Mouse (Mus musculus): ENCODE measurements around the gene Cdca7. TPM values are rescaled to one million over a fixed set of nuclear protein-coding genes. Genes with fewer than 3 reads are reported as not detected.

The Cdca7 gene
- total RNA-seq, 2 experiments from 2014 or later: 0.56 to 0.78 TPM

DNA sequence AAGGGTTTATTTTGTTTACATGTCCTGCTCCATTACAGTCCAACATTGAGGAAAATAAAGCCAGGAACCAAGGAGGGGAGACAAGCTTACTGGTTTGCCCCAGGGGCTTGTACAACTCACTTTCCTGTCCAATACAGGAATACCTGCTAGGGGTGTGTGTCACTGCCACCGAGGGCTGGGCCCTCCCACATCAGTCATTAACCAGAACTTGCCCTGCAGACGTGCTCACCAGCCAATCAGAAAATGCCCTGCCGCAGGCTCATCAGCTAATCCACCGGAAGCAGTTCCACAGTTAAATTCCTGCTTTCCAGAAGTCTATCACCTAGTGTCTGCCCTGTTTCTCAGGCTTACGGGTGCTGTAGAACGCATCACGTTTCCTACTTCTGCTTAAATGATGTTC, 15.7 kb downstream of the Cdca7 start:
- DNase-seq: no peak

DNA sequence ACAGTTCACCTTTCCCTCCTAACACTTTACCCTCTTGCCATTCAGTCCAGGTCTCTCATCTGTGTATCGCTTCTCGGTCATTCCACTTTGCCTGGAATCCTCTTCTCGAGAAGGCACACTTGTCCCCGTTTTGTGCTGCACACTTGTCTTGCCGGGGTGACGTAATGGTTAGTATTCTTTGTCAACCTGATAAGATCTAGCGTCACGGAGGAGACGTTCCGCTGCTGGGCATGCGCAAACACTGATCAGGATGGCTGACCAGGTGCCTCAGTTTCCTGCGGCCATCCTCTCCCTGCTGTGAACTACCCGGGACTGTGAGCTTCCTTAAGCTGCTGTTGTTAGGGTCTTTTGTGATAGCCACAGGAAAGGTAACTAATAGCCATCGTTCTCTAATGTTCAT, 17.1 kb downstream of the Cdca7 start:
- no peak for DNase-seq

DNA sequence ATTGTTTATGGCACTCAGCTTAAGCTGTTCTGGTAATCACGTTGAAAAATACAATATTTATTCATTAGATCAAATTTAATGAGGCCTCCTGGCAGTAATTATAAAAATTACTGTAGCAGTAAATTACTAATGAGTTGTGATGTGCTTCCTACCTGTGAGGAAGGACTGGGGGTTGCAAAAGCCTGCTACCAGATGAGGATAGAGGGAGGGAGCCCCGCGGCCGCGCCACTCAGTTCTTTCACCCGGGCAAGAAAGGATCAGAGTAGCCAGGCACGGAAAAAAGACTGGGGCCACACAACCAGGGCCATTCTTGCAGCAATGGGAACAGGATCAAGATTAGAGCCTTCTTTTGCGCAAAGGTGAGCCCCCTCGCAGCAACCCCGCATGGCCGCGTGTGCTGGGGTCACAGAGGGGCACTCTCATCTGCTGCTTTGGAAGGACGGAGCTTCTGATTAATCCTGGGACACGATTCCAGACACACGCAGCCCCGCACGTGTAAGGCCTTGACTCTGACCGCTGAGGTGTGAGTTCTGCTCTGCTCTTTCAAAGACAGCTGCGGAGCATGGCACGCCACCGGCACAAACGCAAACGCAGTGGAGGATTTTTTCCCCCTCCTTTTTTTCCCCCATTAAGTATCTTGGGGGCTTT, 23.2 kb downstream of the Cdca7 start:
- DNase-seq: no peak

DNA sequence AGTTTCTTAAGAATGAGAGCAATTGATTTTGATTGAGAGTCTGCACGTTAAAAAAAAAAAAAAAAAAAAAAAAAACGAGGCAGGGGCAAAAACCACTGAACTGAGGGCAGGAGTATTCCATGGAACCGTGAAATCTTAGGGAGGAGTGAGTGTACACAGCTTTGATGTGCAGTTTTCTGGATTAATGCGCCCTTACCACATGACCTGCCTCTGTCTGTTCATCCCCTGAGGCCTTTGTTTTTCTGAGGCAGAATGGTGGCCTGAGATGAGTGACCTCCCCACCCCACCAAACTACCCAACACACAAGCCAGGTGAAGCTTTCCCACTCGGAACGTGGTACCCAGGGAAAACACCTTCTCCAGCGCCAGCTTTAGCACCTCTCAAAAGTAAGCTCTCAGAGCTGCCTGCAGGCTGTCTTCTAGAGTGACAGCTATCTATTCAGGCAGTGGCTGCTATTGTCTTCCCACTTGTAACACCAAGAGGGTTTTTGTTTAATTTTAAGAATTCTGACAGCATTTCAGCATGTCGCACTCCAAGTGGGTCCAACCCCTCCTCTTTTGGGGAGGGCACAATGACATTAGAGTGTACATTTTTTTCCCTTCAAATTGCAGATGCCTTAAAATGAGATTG, 23.9 kb downstream of the Cdca7 start:
- DNase-seq: no peak

DNA sequence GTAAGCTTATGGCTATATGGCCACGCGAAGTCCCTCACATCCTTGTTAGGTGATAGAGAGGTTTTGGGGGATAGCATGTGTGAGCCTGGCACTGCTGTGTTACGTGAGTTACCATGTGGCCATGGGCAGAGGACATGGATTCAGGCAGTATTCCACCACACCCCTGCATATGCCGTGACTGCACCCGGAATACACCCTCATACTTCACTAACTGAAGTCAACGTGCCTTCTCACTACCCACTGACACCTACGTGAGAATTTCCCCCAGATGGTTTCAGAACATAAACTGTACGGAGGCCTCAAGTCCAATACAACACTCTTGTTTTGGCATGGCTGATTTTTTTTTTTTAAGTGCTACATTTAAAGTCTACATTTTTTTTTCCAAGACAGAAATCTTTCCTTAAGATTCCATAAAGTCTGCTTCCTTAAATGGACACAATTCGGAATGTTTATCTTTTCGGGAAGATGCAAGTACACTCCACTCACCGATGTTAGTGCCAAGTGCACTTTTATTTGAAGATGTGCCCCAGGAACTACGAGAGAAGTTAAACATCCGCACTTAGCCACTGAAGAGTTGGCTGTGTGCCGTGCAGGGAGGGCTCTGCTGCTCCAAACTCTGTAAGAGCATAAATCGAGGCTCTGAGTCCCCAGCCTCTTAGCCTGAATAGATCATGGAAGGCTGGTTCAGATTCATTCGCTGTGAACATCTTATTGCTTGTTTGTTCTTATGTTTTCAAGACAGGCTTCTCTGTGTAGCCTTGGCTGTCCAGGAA, 26.3 kb downstream of the Cdca7 start:
- no peak for DNase-seq

DNA sequence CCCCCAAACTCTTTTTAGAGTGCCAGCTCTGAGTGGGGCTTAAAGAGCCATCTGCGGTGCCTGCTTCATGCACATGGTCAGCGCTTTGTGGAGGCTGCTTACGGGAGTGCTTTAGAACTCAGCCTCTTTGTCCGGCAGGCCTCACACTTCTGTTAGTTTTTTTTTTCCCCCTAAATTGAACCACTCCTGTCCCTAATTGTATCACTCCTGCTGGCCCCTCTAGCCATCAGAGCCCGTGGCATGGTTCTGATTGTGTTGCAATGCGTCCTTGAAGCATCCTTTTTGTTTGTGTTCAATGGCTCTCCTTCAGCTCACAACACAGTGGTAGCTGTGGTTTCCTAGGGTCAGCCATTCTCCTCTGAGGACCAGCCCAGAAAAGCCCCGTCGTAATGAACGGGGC, 27.7 kb downstream of the Cdca7 start:
- DNase-seq: no peak

DNA sequence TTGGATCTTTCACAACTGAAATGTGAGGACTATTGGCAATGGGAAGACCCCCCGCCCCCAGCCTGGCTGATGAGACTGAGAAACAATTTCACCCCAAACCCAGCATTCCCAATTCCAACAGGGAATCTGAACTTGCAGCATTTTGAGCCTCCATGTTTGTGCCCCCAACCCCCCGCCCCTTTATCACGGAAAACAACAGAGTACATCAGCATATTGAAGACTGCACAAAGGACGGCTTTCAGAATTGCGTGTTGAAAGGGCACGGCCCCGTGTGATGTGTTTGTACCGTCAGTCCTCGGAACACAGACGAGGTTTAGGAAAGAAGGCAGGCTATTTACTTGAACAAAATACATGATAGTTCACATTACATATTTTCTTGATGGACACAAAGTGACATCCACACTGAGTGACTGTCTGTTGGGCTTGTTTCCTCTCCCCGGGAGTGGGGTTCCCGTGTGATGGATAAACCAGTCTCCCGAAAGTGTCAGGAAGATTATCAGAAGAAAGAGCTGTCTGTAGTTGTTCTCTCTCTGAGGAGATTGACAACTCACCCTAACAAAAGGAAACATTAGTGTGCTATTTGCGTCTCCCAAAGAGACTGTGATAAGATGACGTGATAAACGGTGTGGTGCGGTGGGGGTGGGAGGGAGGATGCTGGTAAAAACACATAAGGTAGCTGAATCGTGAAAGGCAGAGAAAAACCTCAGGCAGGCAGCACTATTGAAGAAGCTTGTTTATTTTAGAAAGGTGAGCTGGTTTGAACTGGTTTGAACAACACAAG, 32.1 kb downstream of the Cdca7 start:
- no peak for DNase-seq

DNA sequence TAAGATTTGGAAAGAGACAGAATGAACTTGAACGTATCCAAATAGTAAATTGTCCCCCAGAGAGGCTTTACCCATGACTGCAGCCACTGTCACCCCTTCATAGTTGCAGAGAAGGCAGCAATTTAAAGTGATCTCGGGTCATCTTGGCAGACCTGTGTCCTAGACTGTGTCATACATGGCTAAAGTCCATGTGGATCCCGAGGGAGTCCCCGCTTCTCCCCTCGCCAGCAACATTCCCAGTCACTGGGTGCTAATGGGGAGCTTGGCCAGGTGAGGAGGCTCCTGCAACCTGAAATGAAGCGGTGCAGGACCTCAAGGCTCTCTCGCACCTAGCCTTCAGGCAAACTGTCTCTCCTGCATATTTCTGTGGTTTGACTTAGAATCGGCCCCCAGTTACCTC, 32.9 kb downstream of the Cdca7 start:
- no peak for DNase-seq

DNA sequence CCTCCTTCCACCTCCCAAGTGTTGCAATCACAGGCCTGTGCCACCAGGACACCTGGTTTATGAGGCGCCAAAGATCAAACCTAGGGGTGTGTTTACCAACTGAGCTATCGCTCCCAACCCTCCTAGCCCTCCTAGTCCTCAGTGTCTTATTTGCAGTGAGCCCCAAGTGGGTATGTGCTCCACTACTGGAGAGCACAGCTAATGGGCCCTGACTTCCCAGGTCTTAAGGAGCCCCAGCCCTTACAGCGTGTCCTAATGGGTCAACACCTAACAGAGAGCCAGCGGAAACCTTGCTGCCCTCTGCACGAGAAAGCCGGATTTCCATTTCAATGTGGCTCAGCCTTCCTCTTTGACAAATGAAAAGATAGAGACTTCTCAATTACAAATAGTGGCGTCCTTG, 39.6 kb downstream of the Cdca7 start:
- DNase-seq: no peak

DNA sequence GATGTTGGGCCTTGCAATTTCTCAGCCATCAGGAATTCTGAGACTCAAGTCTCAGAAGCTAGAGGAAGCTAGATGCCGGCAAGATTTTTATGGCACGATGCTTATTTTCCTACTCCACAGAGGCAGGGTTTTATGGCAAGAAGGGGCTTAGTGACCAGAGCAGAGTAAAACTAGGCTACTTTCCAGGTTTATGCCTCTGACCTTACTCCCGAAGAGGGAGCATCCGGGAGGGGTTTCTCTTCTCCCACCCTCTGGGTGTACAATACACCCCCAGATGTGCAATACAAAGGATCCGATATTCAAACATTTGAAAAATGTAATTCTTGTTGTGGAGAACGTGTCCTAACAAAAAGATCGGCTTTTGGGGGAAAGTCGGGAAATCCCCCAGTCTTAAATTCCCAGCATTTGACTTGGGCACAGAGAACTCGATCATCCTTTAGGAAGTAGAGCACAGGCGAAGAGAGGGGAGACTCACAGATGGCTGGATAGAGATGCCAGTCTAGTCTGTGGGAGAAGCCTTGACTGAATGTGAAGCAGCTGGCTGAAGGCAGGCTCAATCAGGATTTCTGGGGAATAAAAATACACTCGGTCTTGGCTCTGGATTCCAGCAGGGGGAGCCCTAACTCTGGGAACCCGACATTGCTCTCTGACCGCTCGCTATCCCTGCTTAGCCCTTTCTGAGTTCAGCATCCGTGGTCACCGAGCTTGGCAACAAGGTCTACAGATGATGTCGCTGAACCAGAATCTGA, 40.2 kb downstream of the Cdca7 start:
- peak; percentile 65 for DNase-seq

DNA sequence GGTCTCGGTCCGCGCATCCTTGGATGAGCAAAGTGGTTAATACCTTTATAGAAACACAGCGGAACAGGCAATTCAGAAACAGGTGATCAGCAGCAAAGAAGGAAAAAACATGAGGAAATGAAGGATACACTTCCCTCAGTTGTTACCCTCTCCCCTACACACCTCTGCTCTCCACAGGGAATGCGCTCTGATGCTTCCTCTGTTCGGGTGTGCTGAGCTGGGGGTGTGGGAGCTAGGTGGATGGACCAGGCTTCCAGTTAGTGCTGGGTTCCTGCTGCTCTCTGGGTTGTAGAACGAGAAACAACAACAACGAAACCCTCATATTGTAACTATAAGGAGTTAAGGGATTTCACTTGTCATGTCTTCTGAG, 40.7 kb downstream of the Cdca7 start:
- no peak for DNase-seq

DNA sequence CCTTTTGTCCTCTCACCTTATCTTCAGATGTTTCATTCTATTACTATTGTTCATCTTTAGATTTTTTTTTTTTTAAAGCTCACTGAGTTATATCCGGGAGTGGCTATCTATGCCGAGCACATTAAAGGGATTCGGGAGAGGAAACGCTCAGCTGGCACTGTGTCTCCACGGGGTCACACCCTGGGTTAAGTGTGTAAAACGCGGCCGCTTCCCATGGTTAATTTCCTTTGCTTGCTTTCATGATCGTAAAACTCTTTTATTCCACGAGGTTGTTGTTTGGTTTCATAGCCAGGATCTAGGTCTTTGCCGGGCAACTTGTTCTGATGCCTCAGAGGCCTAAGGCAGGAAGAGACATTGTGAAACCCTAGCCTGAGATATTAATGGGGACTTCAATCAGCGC, 48.1 kb downstream of the Cdca7 start:
- no peak for DNase-seq

DNA sequence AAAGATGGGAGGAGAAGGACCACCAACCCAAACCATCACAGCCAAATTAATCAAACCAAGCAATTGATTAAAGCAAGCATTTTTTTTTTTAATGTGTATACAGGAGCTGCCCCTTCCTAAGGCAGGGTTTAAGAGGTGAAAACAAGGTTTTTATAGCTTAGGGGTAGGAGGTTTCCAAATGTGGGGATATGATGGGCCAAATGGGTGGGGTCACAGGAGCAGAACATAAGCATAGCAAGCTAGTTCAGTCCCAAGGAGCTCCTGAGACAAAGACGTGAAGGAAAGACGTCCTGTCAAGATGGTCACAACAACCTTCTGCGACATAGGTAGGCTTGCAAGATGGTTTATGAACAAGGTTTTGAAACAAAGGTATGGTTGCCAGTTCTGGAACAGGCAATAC, 49.6 kb downstream of the Cdca7 start:
- DNase-seq: no peak

DNA sequence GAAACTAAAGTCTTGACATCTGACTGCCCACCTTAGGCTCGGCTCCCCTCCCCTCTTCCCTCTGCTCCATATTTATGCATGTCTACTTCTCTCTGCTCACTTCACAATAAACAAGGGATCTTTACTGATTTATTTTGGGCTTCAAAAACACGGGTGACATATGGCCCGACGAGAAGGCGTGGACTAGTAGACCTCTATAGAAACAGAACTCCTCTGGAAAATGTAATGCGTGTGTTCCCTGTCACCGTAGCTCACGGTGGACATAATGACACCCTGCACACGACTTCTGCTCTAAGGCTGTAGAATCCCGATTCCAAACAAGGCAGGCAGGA, 53.0 kb downstream of the Cdca7 start:
- DNase-seq: no peak

DNA sequence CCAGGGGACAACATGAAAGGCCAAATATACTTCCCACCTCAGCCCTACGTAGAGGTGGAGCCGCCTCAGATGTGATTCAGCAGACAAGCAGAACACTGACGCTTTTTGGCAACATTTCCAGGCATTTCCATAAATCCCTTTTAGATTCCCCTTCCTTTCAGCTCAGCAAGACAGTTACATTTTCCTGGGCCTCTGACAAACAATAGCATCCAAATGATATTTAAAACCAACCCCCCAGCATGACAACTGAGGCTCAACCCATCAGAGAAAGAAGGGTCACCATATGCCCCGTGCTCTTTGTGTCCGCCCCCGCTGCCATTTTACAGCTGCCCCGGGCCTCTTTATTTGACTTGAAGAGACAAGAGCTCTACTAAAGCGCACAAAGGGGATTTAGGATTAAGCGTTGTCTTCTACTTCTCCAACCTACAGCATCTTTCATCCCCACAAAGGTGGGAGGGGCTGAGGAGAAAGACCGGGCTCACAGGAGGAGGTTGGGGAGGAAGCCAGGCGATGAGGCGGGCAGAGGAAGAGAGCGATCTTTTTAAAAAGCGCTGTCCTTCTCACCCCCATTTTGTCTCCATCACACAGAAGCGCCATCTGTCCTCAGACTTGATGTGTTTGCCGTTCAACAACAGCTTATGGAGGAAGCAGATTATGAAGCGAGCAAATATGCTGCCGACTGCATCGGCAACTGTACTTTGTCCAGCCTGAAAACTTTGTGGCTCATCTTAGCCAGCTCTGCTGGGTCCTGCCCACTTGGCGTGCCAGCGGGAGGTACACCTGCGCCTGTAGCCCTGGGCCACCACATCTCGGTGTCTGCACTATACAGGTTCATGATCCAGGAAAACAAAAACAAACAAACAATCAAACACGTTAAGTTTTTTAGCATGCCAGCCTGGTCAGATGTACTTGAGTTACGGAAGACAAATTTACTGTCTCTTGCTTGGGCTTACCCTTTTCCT, 53.7 kb downstream of the Cdca7 start:
- DNase-seq: no peak

DNA sequence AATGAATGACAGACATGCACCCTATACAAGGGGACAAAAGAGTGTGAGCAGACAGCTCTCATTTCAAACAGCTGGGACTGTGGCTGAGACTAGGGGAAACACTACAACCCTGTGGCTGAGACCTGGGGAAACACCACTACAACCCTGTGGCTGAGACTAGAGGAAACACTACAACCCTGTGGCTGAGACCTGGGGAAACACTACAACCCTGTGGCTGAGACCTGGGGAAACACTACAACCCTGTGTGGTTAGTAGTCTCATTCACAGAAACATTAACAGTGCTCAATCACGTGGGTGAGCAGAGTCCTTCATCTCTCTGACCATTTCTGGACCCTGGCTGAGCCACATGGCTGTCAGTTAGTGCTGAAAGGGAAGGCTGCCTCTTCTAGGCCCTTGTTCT, 59.9 kb downstream of the Cdca7 start:
- no peak for DNase-seq

Other genes with a start within 250 kb of the Cdca7 start
- 100 to 1,000 TPM; 311 to 336 TPM for gene Map3k20, start 190.5 kb upstream of the Cdca7 start, total RNA-seq (2021)

Data from gastrocnemius, postnatal 25 days (tissue).